Mouse (Mus musculus) olfactory bulb, adult 2 months (tissue): ENCODE data around the gene Lrig2.

Experiments used
- CTCF ChIP-seq: fragments of 200-500 bp; IDR thresholded peaks from 2 replicates; pipeline ENCODE4 v1.5.1; 2012; ENCODE audit warnings: low read depth, mild to moderate bottlenecking, low read length, moderate library complexity; ENCODE audit not compliant: insufficient read depth
- POLR2A ChIP-seq: fragments of 200-500 bp; IDR thresholded peaks from 2 replicates; pipeline ENCODE4 v1.6.1; 2012; ENCODE audit warnings: mild to moderate bottlenecking, low read depth, low read length, moderate library complexity; ENCODE audit not compliant: insufficient read depth

DNA sequence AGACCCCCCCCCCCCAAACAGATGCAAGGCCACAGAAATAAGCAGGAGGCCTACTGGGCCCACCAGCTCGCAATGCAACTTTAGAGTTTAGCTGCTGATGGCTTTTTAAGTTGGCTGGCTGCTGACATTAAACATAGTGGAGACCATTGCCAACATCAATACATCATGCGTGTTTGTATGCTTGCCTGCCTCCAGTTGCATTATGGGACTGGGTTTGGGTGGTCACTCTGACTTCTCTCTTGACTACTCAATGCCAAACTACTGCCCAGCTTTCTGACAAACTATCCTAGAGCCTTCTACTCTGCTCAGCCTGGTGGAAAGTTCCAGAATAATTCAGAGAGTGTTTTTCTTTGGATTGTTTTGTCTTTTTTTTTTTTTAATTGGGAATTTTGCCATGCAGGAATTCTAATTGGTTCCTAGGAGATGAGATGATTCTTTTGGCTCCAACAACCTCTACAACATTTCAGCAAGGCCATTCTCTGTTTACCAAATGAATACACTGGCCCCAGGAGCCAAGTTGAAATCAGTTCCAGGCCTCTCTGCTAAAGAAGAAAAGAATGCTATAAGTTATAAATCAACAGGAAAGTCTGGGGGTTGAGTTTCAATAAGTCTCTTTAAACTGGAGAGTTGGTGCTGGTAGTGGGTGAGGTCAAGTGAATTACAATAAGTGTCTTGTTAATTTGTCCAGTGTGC, 161.3 kb downstream of the Lrig2 start:
- no peak for TF ChIP-seq CTCF
- no peak for TF ChIP-seq POLR2A
